Mouse (Mus musculus) heart, postnatal 0 days (tissue): ENCODE results near the gene Dynlt3. TPM values are rescaled to one million over a fixed set of nuclear protein-coding genes. Genes with fewer than 3 reads are reported as not detected.
"Not testable (repeated sequence)": the region's sequence is repeated elsewhere in the genome, so short reads cannot be mapped to it uniquely, and the experiment has no call there.

Experiments
- ATAC-seq: fragments of 200-750 bp; cut with Nextera tagmentation; 2 replicates; pipeline ENCODE4 v1.8.0; 2017; ENCODE audit warnings: low read depth, moderate number of reproducible peaks, moderate library complexity; ENCODE audit not compliant: insufficient read depth
- DNase-seq: peaks from one replicate; pipeline ENCODE4 v3.0.0-alpha.2; 2016; ENCODE audit warnings: low spot score
- H3K27ac ChIP-seq: fragments of 300-500 bp; sonication (generic); 2 replicates; pipeline ENCODE4 v1.5.1; 2014; ENCODE audit warnings: low read depth, mild to moderate bottlenecking
- H3K27me3 ChIP-seq: fragments of 300-500 bp; sonication (generic); 2 replicates; pipeline ENCODE4 v1.6.1; 2014; ENCODE audit warnings: low read length, mixed read lengths; ENCODE audit not compliant: control insufficient read depth, insufficient read depth
- H3K36me3 ChIP-seq: fragments of 300-500 bp; sonication (generic); replicated peaks from 2 replicates; pipeline ENCODE4 v1.6.1; 2014; ENCODE audit warnings: low read length, mixed read lengths; ENCODE audit not compliant: control insufficient read depth, insufficient read depth
- H3K4me1 ChIP-seq: fragments of 300-500 bp; sonication (generic); 2 replicates; pipeline ENCODE4 v1.6.1; 2014; ENCODE audit warnings: antibody characterized with exemption; ENCODE audit not compliant: control insufficient read depth, insufficient read depth
- H3K4me2 ChIP-seq: fragments of 300-500 bp; sonication (generic); 2 replicates; pipeline ENCODE4 v1.6.1; 2014; ENCODE audit warnings: low read depth, mild to moderate bottlenecking, low read length, moderate library complexity
- H3K4me3 ChIP-seq: fragments of 300-500 bp; sonication (generic); 2 replicates; pipeline ENCODE4 v1.5.1; 2014; ENCODE audit warnings: low read depth, low read length
- H3K9ac ChIP-seq: fragments of 300-500 bp; sonication (generic); replicated peaks from 2 replicates; pipeline ENCODE4 v1.6.1; 2014; ENCODE audit warnings: low read depth, low read length, mixed read lengths
- H3K9me3 ChIP-seq: fragments of 300-500 bp; sonication (generic); replicated peaks from 2 replicates; pipeline ENCODE4 v1.6.1; 2016; ENCODE audit warnings: low read length; ENCODE audit not compliant: control insufficient read depth
- CTCF ChIP-seq: IDR thresholded peaks from 2 replicates; pipeline ENCODE4 v1.5.1; 2016; ENCODE audit warnings: antibody characterized with exemption, control low read depth, low read depth
- EP300 ChIP-seq: IDR thresholded peaks from 2 replicates; pipeline ENCODE4 v1.6.1; 2016; ENCODE audit warnings: antibody characterized with exemption, low read depth
- WGBS: fragments of 180-500 bp; shearing (Covaris S2); extraction: QIAGEN DNeasy Blood & Tissue Kit; methylation state at CpG from one replicate; pipeline ENCODE4 v1.1.7; 2014; 5-methylcytosine and 5-hydroxymethylcytosine counted together
- polyA plus RNA-seq: library from polyadenylated mRNA; unstranded; fragments of >200 nt; fragmentation: Nextera tagmentation; extraction: Ambion mirVana; gene quantifications from 2 replicates; pipeline ENCODE4 v1.2.1, GENCODE M21; 2015
- total RNA-seq: library from RNA; depleted of rRNA; stranded (reverse); fragments of >200 nt; gene quantifications from 2 replicates; pipeline ENCODE4 v1.2.3, GENCODE M21; 2014; ENCODE audit warnings: low replicate concordance; rRNA removed

The Dynlt3 gene
- 45.6 and 49.5 TPM in 2 replicates for total RNA-seq
- polyA plus RNA-seq: 59.4 and 61.5 TPM in 2 replicates

DNA sequence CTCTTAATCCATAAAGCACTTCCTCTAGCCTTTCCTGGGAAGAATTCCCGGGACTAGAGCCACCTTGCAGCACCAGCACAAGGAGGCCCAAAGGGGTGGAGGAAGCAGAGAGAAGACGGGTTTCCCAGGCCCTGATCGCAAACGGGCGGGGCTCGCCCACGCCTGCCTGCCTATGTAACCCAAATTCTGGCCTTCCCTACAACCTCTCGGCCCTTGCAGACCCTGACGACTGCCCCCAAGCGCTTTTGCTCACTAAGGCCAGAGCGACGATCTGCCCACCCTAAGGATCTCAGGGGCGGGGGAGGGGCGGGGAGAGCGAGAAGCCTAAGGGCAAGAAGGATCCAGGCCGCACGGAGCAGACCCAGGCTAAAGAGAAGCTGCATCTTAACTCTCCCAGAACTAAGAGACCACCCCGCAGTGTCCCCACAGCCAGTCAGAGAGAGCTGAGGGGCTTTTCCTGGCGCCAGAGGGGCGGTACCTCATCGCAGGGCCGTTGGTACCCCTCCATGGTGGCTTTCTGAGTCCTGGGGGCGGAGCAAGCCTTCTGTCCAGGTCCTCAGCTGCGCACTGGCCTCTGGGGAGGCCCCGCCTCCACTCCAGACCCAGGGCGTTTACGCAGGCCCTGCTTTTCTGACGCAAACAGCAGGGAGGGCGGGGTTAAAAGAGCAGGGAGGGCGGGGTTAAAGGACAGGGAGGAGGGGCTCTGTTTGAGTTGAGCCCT lies at the start of gene Dynlt3:
Dynlt3 (minus strand) TSS at position 613 of the 721 bp plus-strand sequence.
- ATAC-seq (peak; percentile 99), DNase-seq (peak; percentile 69)
- WGBS: 11% methylated on average over 30 of the region's 30 CpGs
- peak within 1 kb of the TSS; percentile 72 for H3K27ac ChIP-seq
- H3K9me3 ChIP-seq: no peaks in the 10 kb centered on the region
- 0 out of 2 replicates have a peak, but pooled peaks cover 2% of the 10 kb centered on the region for H3K4me1 ChIP-seq
- peak within 1 kb of the TSS; percentile 66 for H3K9ac ChIP-seq
- no peaks in the 10 kb centered on the region for H3K27me3 ChIP-seq
- no peak for TF ChIP-seq CTCF
- TF ChIP-seq EP300: no peak
- peak within 1 kb of the TSS; percentile 59 for H3K4me2 ChIP-seq
- no peaks in the 10 kb centered on the region for H3K36me3 ChIP-seq
- peak within 1 kb of the TSS; percentile 54 for H3K4me3 ChIP-seq

- no peak overlapping the region for H3K27ac ChIP-seq
- ATAC-seq: no peak
- no peak overlapping the region for H3K4me2 ChIP-seq
- no peaks in the 10 kb centered on the region for H3K36me3 ChIP-seq
- H3K4me3 ChIP-seq: no peak overlapping the region
- WGBS: 65% methylated on average over 3 of the region's 3 CpGs
- H3K9ac ChIP-seq: no peak overlapping the region
- no peak for DNase-seq
- H3K4me1 ChIP-seq: no peaks in the 10 kb centered on the region
- no peak for TF ChIP-seq EP300
- TF ChIP-seq CTCF: no peak
- no peaks in the 10 kb centered on the region for H3K9me3 ChIP-seq
- no peaks in the 10 kb centered on the region for H3K27me3 ChIP-seq
Observed at GRCm38 (mm10) chrX:9699815-9700214, 37.0 kb upstream of the Dynlt3 start.

GRCm38 (mm10) chrX:9695997-9696396 lies 33.2 kb upstream of the Dynlt3 start:
- H3K4me3 ChIP-seq: no peak overlapping the region
- H3K27ac ChIP-seq: no peak overlapping the region
- no peaks in the 10 kb centered on the region for H3K4me1 ChIP-seq
- H3K36me3 ChIP-seq: no peaks in the 10 kb centered on the region
- WGBS: 80% methylated on average over 6 of the region's 6 CpGs
- no peaks in the 10 kb centered on the region for H3K9me3 ChIP-seq
- DNase-seq (no peak), ATAC-seq (no peak)
- TF ChIP-seq EP300 (no peak), CTCF (no peak)
- no peak overlapping the region for H3K4me2 ChIP-seq
- H3K9ac ChIP-seq: no peak overlapping the region
- no peaks in the 10 kb centered on the region for H3K27me3 ChIP-seq

DNA sequence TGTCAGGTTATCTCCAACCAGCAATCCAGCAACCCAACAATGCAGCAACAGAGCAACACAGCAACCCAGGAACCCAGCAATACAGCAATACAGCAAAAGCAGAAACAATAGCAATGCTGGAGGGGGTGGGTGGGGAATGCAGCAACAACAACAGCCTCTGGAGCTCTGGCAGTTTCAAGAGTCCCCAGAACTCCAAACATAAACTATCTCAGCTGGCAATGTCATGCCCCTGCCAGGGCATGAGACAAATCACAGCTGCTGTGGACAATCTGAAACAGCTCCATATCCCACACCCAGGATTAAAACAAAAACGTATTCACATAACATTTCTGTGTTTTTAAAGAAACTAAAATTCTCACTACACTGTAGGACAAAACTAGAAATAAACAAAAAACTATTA lies 9.2 kb upstream of the Dynlt3 start:
- Histone ChIP-seq H3K4me2 (no peak overlapping the region), H3K4me3 (no peak overlapping the region), H3K27me3 (no peaks in the 10 kb centered on the region), H3K36me3 (no peaks in the 10 kb centered on the region), H3K27ac (no peak overlapping the region), H3K4me1 (no peaks in the 10 kb centered on the region), H3K9me3 (no peaks in the 10 kb centered on the region), H3K9ac (no peak overlapping the region)
- no peak for ATAC-seq
- TF ChIP-seq CTCF (no peak), EP300 (no peak)
- no peak for DNase-seq
- 50% methylated on average over 1 of the region's 1 CpGs for WGBS

DNA sequence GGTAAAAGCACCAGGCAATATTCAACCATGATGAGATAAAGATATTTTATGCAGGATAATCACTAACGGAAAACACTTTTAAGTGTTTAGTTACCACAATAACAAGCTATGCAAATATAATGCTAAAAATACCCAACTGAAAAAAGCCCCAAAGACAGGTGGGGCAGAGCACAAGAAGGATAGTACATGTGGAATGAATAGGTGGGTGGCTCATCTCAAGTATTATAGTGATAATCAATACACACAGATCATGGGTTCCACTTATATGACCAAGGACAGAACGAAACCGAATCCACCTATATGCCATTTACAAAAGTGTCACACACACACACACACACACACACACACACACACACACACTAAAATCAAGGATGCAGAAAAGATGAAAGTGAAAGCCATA lies 8.6 kb upstream of the Dynlt3 start:
- H3K27ac ChIP-seq: no peak overlapping the region
- no peaks in the 10 kb centered on the region for H3K4me1 ChIP-seq
- no peaks in the 10 kb centered on the region for H3K27me3 ChIP-seq
- no peak for ATAC-seq
- no peak overlapping the region for H3K4me3 ChIP-seq
- TF ChIP-seq EP300 (no peak), CTCF (no peak)
- no peak for DNase-seq
- no peak overlapping the region for H3K4me2 ChIP-seq
- H3K9ac ChIP-seq: no peak overlapping the region
- 86% methylated on average over 3 of the region's 3 CpGs for WGBS
- H3K36me3 ChIP-seq: no peaks in the 10 kb centered on the region
- H3K9me3 ChIP-seq: no peaks in the 10 kb centered on the region

- no peak for DNase-seq
- 31% methylated on average over 3 of the region's 3 CpGs for WGBS
Observed at GRCm38 (mm10) chrX:9652806-9653205, 10.0 kb downstream of the Dynlt3 start.

GRCm38 (mm10) chrX:9640594-9640993 lies 22.2 kb downstream of the Dynlt3 start:
- not testable (repeated sequence) for DNase-seq, H3K9me3 ChIP-seq, H3K4me1 ChIP-seq, H3K4me3 ChIP-seq, H3K4me2 ChIP-seq, ATAC-seq, H3K36me3 ChIP-seq, H3K27me3 ChIP-seq, H3K27ac ChIP-seq, H3K9ac ChIP-seq
- 54% methylated on average over 5 of the region's 5 CpGs for WGBS

More at GRCm38 (mm10) chrX:9652806-9653205, 10.0 kb downstream of the Dynlt3 start:
- TF ChIP-seq EP300 (no peak), CTCF (no peak)
- Histone ChIP-seq H3K4me1 (no peaks in the 10 kb centered on the region), H3K27me3 (no peaks in the 10 kb centered on the region), H3K9me3 (no peaks in the 10 kb centered on the region), H3K4me2 (no peak overlapping the region), H3K36me3 (0 out of 2 replicates have a peak, but pooled peaks cover 11% of the 10 kb centered on the region), H3K9ac (no peak overlapping the region), H3K27ac (no peak overlapping the region), H3K4me3 (no peak overlapping the region)
- no peak for ATAC-seq

GRCm38 (mm10) chrX:9640126-9640525 lies 22.7 kb downstream of the Dynlt3 start:
- 29% methylated on average over 2 of the region's 2 CpGs for WGBS
- not testable (repeated sequence) for ATAC-seq, H3K36me3 ChIP-seq, H3K9me3 ChIP-seq, DNase-seq, H3K4me3 ChIP-seq, H3K4me1 ChIP-seq, H3K9ac ChIP-seq, H3K4me2 ChIP-seq, H3K27ac ChIP-seq, H3K27me3 ChIP-seq
